Mouse (Mus musculus) kidney, adult 2 months (tissue): ENCODE measurements around the gene Pip5k1b.

ENCODE experiments used
- CTCF ChIP-seq: fragments of 200-500 bp; conservative IDR thresholded peaks from 2 replicates; pipeline ENCODE4 v1.5.1; 2011; ENCODE audit warnings: low read depth, mild to moderate bottlenecking, control low read depth, low read length, moderate library complexity, mixed read lengths; ENCODE audit not compliant: insufficient read depth, insufficient read length
- POLR2A ChIP-seq: fragments of 200-500 bp; IDR thresholded peaks from one replicate; pipeline ENCODE4 v1.6.1; 2011; ENCODE audit warnings: low read depth, low read length, control low read depth

DNA sequence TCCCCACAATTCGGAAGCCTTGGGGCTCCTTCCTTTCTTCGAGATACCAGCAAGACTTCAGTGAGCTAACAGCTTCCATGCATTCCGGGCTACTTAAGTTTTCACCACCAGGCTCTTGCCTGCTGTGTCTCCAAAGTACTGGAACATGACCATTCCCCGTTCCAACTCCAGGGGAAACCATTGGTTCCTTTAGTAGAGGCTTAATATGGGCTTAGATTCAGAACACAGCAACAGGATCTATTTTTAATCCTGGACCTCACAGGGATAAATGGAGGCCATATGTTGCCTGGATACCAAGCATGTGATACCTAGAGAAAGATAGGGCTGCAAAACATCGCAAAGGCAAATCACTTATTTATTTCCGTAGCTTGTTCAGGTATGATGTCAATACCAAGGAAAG, 152.4 kb downstream of the Pip5k1b start:
- no peak for TF ChIP-seq POLR2A
- TF ChIP-seq CTCF = no peak
